Mouse (Mus musculus) monocyte, adult 2 months (primary cell): Measurements from ENCODE around the gene Pde8b.
"Not testable (repeated sequence)": the region's sequence is repeated elsewhere in the genome, so short reads cannot be mapped to it uniquely, and the experiment has no call there.

Experiments
- DNase-seq, 2 experiments: peaks; one replicate each; pipeline ENCODE4 v3.0.0; 2022; ENCODE audit warnings: low spot score in 2 of 2, low read depth in 1 of 2

Gene Pde8b

GRCm38 (mm10) chr13:95221882-95222568 lies 28.1 kb downstream of the Pde8b start:
- DNase-seq, result no peak

GRCm38 (mm10) chr13:95215661-95216170 lies 34.4 kb downstream of the Pde8b start:
- not testable (repeated sequence) for DNase-seq

- DNase-seq, result no peak
Measured at GRCm38 (mm10) chr13:95212320-95212719, 37.8 kb downstream of the Pde8b start.

- DNase-seq, result not testable (repeated sequence)
Measured at GRCm38 (mm10) chr13:95207301-95207700, 42.8 kb downstream of the Pde8b start.

- DNase-seq, result no peak
Measured at GRCm38 (mm10) chr13:95202151-95202758, 47.9 kb downstream of the Pde8b start.

- no peak for DNase-seq
Measured at GRCm38 (mm10) chr13:95200817-95201216, 49.3 kb downstream of the Pde8b start.

GRCm38 (mm10) chr13:95200036-95200435 lies 50.1 kb downstream of the Pde8b start:
- no peak for DNase-seq

- DNase-seq, result no peak
Measured at GRCm38 (mm10) chr13:95196106-95196705, 53.9 kb downstream of the Pde8b start.

- no peak for DNase-seq
Measured at GRCm38 (mm10) chr13:95191951-95192350, 58.2 kb downstream of the Pde8b start.

- no peak for DNase-seq
Measured at GRCm38 (mm10) chr13:95189111-95189510, 61.0 kb downstream of the Pde8b start.

- no peak for DNase-seq
Measured at GRCm38 (mm10) chr13:95187153-95187665, 62.9 kb downstream of the Pde8b start.

GRCm38 (mm10) chr13:95186741-95187035 lies 63.4 kb downstream of the Pde8b start:
- DNase-seq, result no peak

- DNase-seq, result no peak
Measured at GRCm38 (mm10) chr13:95185891-95186740, 64.0 kb downstream of the Pde8b start.

- DNase-seq, result no peak
Measured at GRCm38 (mm10) chr13:95183686-95184085, 66.5 kb downstream of the Pde8b start.

GRCm38 (mm10) chr13:95180208-95180607 lies 69.9 kb downstream of the Pde8b start:
- no peak for DNase-seq

- no peak for DNase-seq
Measured at GRCm38 (mm10) chr13:95177326-95177725, 72.8 kb downstream of the Pde8b start.

GRCm38 (mm10) chr13:95176399-95176798 lies 73.7 kb downstream of the Pde8b start:
- DNase-seq, result no peak

- no peak for DNase-seq
Measured at GRCm38 (mm10) chr13:95174253-95174652, 75.9 kb downstream of the Pde8b start.

- no peak for DNase-seq
Measured at GRCm38 (mm10) chr13:95172346-95172745, 77.8 kb downstream of the Pde8b start.

- no peak for DNase-seq
Measured at GRCm38 (mm10) chr13:95160211-95160610, 89.9 kb downstream of the Pde8b start.

GRCm38 (mm10) chr13:95158986-95159385 lies 91.2 kb downstream of the Pde8b start:
- no peak for DNase-seq
